Mouse (Mus musculus) embryonic facial prominence, embryonic 13.5 days (tissue): ENCODE results near the gene Bend7. TPM values are rescaled to one million over a fixed set of nuclear protein-coding genes. Genes with fewer than 3 reads are reported as not detected.

Experiments used
- ATAC-seq: fragments of 200-750 bp; cut with Nextera tagmentation; 2 replicates; pipeline ENCODE4 v1.8.0; 2017; ENCODE audit warnings: low read depth; ENCODE audit not compliant: insufficient number of reproducible peaks, insufficient read depth, low FRiP score, low TSS enrichment
- H3K27ac ChIP-seq: fragments of 300-500 bp; sonication (generic); 2 replicates; pipeline ENCODE4 v1.5.1; 2015; ENCODE audit warnings: moderate library complexity, mild to moderate bottlenecking, inconsistent platforms
- H3K27me3 ChIP-seq: fragments of 300-500 bp; sonication (generic); 2 replicates; pipeline ENCODE4 v1.6.1; 2015; ENCODE audit warnings: mild to moderate bottlenecking, inconsistent platforms
- H3K36me3 ChIP-seq: fragments of 300-500 bp; sonication (generic); 2 replicates; pipeline ENCODE4 v1.6.1; 2015; ENCODE audit warnings: mild to moderate bottlenecking, inconsistent platforms
- H3K4me1 ChIP-seq: fragments of 300-500 bp; sonication (generic); 2 replicates; pipeline ENCODE4 v1.6.1; 2015; ENCODE audit warnings: inconsistent platforms
- H3K4me2 ChIP-seq: fragments of 300-500 bp; sonication (generic); 2 replicates; pipeline ENCODE4 v1.6.1; 2015; ENCODE audit warnings: moderate library complexity, mild to moderate bottlenecking, inconsistent platforms
- H3K4me3 ChIP-seq: fragments of 300-500 bp; sonication (generic); 2 replicates; pipeline ENCODE4 v1.5.1; 2015; ENCODE audit warnings: mild to moderate bottlenecking, inconsistent platforms
- H3K9ac ChIP-seq: fragments of 300-500 bp; sonication (generic); 2 replicates; pipeline ENCODE4 v1.6.1; 2015; ENCODE audit warnings: mild to moderate bottlenecking, inconsistent platforms
- H3K9me3 ChIP-seq: fragments of 300-500 bp; sonication (generic); 2 replicates; pipeline ENCODE4 v1.6.1; 2016; ENCODE audit warnings: inconsistent platforms
- WGBS: fragments of 180-500 bp; shearing (Covaris S2); methylation state at CpG from one replicate; pipeline ENCODE4 v1.1.7; 2015; ENCODE audit warnings: mixed read lengths; 5-methylcytosine and 5-hydroxymethylcytosine counted together
- polyA plus RNA-seq: library from polyadenylated mRNA; unstranded; fragments of >200 nt; fragmentation: Nextera tagmentation; extraction: Ambion mirVana; gene quantifications from 2 replicates; pipeline ENCODE4 v1.2.1, GENCODE M21; 2015

Gene Bend7
- polyA plus RNA-seq, 1 experiment from 2014 or later: 1.4 TPM

GRCm38 (mm10) chr2:4736798-4737155, 19.1 kb downstream of the Bend7 start:
- Histone ChIP-seq H3K27me3 (no peaks in the 10 kb centered on the region), H3K4me2 (no peak overlapping the region), H3K27ac (no peak overlapping the region), H3K9me3 (no peaks in the 10 kb centered on the region), H3K9ac (no peak overlapping the region), H3K4me3 (no peak overlapping the region), H3K4me1 (no peaks in the 10 kb centered on the region), H3K36me3 (no peaks in the 10 kb centered on the region)
- no peak for ATAC-seq
- WGBS: 93% methylated on average over 4 of the region's 4 CpGs

GRCm38 (mm10) chr2:4751918-4752317, 34.3 kb downstream of the Bend7 start:
- no peak for ATAC-seq
- Histone ChIP-seq H3K4me2 (no peak overlapping the region), H3K36me3 (no peaks in the 10 kb centered on the region), H3K27ac (no peak overlapping the region), H3K27me3 (no peaks in the 10 kb centered on the region), H3K4me3 (no peak overlapping the region), H3K4me1 (no peaks in the 10 kb centered on the region), H3K9ac (no peak overlapping the region), H3K9me3 (no peaks in the 10 kb centered on the region)
- 91% methylated on average over 6 of the region's 6 CpGs for WGBS

- no peak for ATAC-seq
- H3K4me1 ChIP-seq: no peaks in the 10 kb centered on the region
- H3K27ac ChIP-seq: no peak overlapping the region
- H3K9me3 ChIP-seq: no peaks in the 10 kb centered on the region
- 72% methylated on average over 8 of the region's 8 CpGs for WGBS
- no peak overlapping the region for H3K9ac ChIP-seq
- H3K27me3 ChIP-seq: no peaks in the 10 kb centered on the region
- H3K4me2 ChIP-seq: no peak overlapping the region
- no peak overlapping the region for H3K4me3 ChIP-seq
- no peaks in the 10 kb centered on the region for H3K36me3 ChIP-seq
Observed at GRCm38 (mm10) chr2:4755716-4756115, 38.1 kb downstream of the Bend7 start.

- Histone ChIP-seq H3K27ac (no peak overlapping the region), H3K9me3 (no peaks in the 10 kb centered on the region), H3K4me3 (no peak overlapping the region), H3K27me3 (no peaks in the 10 kb centered on the region), H3K9ac (no peak overlapping the region), H3K4me2 (no peak overlapping the region), H3K36me3 (no peaks in the 10 kb centered on the region), H3K4me1 (no peaks in the 10 kb centered on the region)
- no peak for ATAC-seq
- WGBS: 77% methylated on average over 3 of the region's 3 CpGs
Observed at GRCm38 (mm10) chr2:4757218-4757617, 39.6 kb downstream of the Bend7 start.

- no peak overlapping the region for H3K9ac ChIP-seq
- no peaks in the 10 kb centered on the region for H3K36me3 ChIP-seq
- no peak for ATAC-seq
- H3K27ac ChIP-seq: no peak overlapping the region
- H3K4me3 ChIP-seq: no peak overlapping the region
- no peaks in the 10 kb centered on the region for H3K27me3 ChIP-seq
- H3K4me1 ChIP-seq: no peaks in the 10 kb centered on the region
- no peaks in the 10 kb centered on the region for H3K9me3 ChIP-seq
- WGBS: 75% methylated on average over 5 of the region's 5 CpGs
- no peak overlapping the region for H3K4me2 ChIP-seq
Observed at GRCm38 (mm10) chr2:4760741-4761140, 43.1 kb downstream of the Bend7 start.

GRCm38 (mm10) chr2:4761906-4762305, 44.3 kb downstream of the Bend7 start:
- H3K27me3 ChIP-seq: no peaks in the 10 kb centered on the region
- ATAC-seq: no peak
- no peak overlapping the region for H3K27ac ChIP-seq
- no peaks in the 10 kb centered on the region for H3K4me1 ChIP-seq
- H3K9ac ChIP-seq: no peak overlapping the region
- H3K4me2 ChIP-seq: no peak overlapping the region
- no peaks in the 10 kb centered on the region for H3K9me3 ChIP-seq
- no peaks in the 10 kb centered on the region for H3K36me3 ChIP-seq
- WGBS: 77% methylated on average over 5 of the region's 5 CpGs
- no peak overlapping the region for H3K4me3 ChIP-seq

GRCm38 (mm10) chr2:4764071-4764470, 46.4 kb downstream of the Bend7 start:
- no peak overlapping the region for H3K27ac ChIP-seq
- no peaks in the 10 kb centered on the region for H3K36me3 ChIP-seq
- H3K4me2 ChIP-seq: no peak overlapping the region
- H3K27me3 ChIP-seq: no peaks in the 10 kb centered on the region
- H3K9me3 ChIP-seq: no peaks in the 10 kb centered on the region
- H3K4me3 ChIP-seq: no peak overlapping the region
- ATAC-seq: no peak
- 88% methylated on average over 3 of the region's 3 CpGs for WGBS
- H3K4me1 ChIP-seq: no peaks in the 10 kb centered on the region
- H3K9ac ChIP-seq: no peak overlapping the region

- Histone ChIP-seq H3K9ac (no peak overlapping the region), H3K27me3 (no peaks in the 10 kb centered on the region), H3K9me3 (no peaks in the 10 kb centered on the region), H3K4me3 (no peak overlapping the region), H3K4me1 (no peaks in the 10 kb centered on the region), H3K36me3 (no peaks in the 10 kb centered on the region), H3K4me2 (no peak overlapping the region), H3K27ac (no peak overlapping the region)
- ATAC-seq: no peak
- 91% methylated on average over 2 of the region's 2 CpGs for WGBS
Observed at GRCm38 (mm10) chr2:4770376-4770775, 52.7 kb downstream of the Bend7 start.

GRCm38 (mm10) chr2:4773911-4774310, 56.3 kb downstream of the Bend7 start:
- Histone ChIP-seq H3K4me3 (no peak overlapping the region), H3K27ac (no peak overlapping the region), H3K9ac (no peak overlapping the region), H3K27me3 (no peaks in the 10 kb centered on the region), H3K4me1 (no peaks in the 10 kb centered on the region), H3K9me3 (no peaks in the 10 kb centered on the region), H3K36me3 (no peaks in the 10 kb centered on the region), H3K4me2 (no peak overlapping the region)
- 95% methylated on average over 6 of the region's 6 CpGs for WGBS
- ATAC-seq: no peak

- H3K27ac ChIP-seq: no peak overlapping the region
- ATAC-seq: no peak
- no peak overlapping the region for H3K4me3 ChIP-seq
- H3K27me3 ChIP-seq: no peaks in the 10 kb centered on the region
- H3K4me2 ChIP-seq: no peak overlapping the region
- no peaks in the 10 kb centered on the region for H3K9me3 ChIP-seq
- no peaks in the 10 kb centered on the region for H3K36me3 ChIP-seq
- no peak overlapping the region for H3K9ac ChIP-seq
- WGBS: 91% methylated on average over 8 of the region's 8 CpGs
- no peaks in the 10 kb centered on the region for H3K4me1 ChIP-seq
Observed at GRCm38 (mm10) chr2:4777291-4777690, 59.7 kb downstream of the Bend7 start.

GRCm38 (mm10) chr2:4781641-4782040, 64.0 kb downstream of the Bend7 start:
- no peaks in the 10 kb centered on the region for H3K36me3 ChIP-seq
- peaks cover 5% of the 10 kb centered on the region for H3K4me1 ChIP-seq
- whole genome bisulfite sequencing: 76% methylated on average over 3 of the region's 3 CpGs
- no peaks in the 10 kb centered on the region for H3K27me3 ChIP-seq
- no peak overlapping the region for H3K4me2 ChIP-seq
- H3K9ac ChIP-seq: no peak overlapping the region
- ATAC-seq: no peak
- H3K9me3 ChIP-seq: no peaks in the 10 kb centered on the region
- no peak overlapping the region for H3K27ac ChIP-seq
- no peak overlapping the region for H3K4me3 ChIP-seq

- Histone ChIP-seq H3K4me2 (no peak overlapping the region), H3K36me3 (no peaks in the 10 kb centered on the region), H3K4me1 (peaks cover 5% of the 10 kb centered on the region), H3K4me3 (no peak overlapping the region), H3K27ac (no peak overlapping the region), H3K27me3 (no peaks in the 10 kb centered on the region), H3K9ac (no peak overlapping the region), H3K9me3 (no peaks in the 10 kb centered on the region)
- 70% methylated on average over 4 of the region's 4 CpGs for WGBS
- ATAC-seq: no peak
Observed at GRCm38 (mm10) chr2:4782401-4782800, 64.8 kb downstream of the Bend7 start.
